Mouse (Mus musculus): ENCODE results near the gene Efcab5. TPM values are rescaled to one million over a fixed set of nuclear protein-coding genes. Genes with fewer than 3 reads are reported as not detected.

Gene Efcab5
- polyA plus RNA-seq, 1 experiment, result not detected

- H3K4me1 ChIP-seq (ENCODE audit: control insufficient read depth, insufficient read depth, low read length), result peaks cover 15% of the 10 kb centered on the region
- no peak for TF ChIP-seq CTCF (IDR thresholded peaks at IDR 0.05; ENCODE audit: low read depth, low read length)
- TF ChIP-seq POLR2A (IDR thresholded peaks at IDR 0.05; ENCODE audit: borderline replicate concordance, low read depth, low read length), result no peak
Observed at GRCm38 (mm10) chr11:77199636-77200035, 10.9 kb upstream of the Efcab5 start.

GRCm38 (mm10) chr11:77196181-77197143 lies 7.7 kb upstream of the Efcab5 start:
- Histone ChIP-seq H3K27ac (ENCODE audit: insufficient read depth, low read depth, low read length) (no peak overlapping the region), H3K4me3 (ENCODE audit: insufficient read depth, low read length) (no peak overlapping the region), H3K4me1 (ENCODE audit: control insufficient read depth, insufficient read depth, low read length) (peaks cover 15% of the 10 kb centered on the region)
- no peak for TF ChIP-seq CTCF (IDR thresholded peaks at IDR 0.05; ENCODE audit: low read depth, low read length)
- no peak for TF ChIP-seq POLR2A (IDR thresholded peaks at IDR 0.05; ENCODE audit: borderline replicate concordance, low read depth, low read length)

More at GRCm38 (mm10) chr11:77199636-77200035, 10.9 kb upstream of the Efcab5 start:
- Histone ChIP-seq H3K27ac (ENCODE audit: insufficient read depth, low read depth, low read length) (no peak overlapping the region), H3K4me3 (ENCODE audit: insufficient read depth, low read length) (no peak overlapping the region)

- H3K27ac ChIP-seq (ENCODE audit: insufficient read depth, low read depth, low read length), result no peak overlapping the region
- H3K4me1 ChIP-seq (ENCODE audit: control insufficient read depth, insufficient read depth, low read length), result peaks cover 15% of the 10 kb centered on the region
- H3K4me3 ChIP-seq (ENCODE audit: insufficient read depth, low read length), result no peak overlapping the region
- TF ChIP-seq CTCF (IDR thresholded peaks at IDR 0.05; ENCODE audit: low read depth, low read length) (no peak), POLR2A (IDR thresholded peaks at IDR 0.05; ENCODE audit: borderline replicate concordance, low read depth, low read length) (no peak)
Observed at GRCm38 (mm10) chr11:77195360-77196109, 6.8 kb upstream of the Efcab5 start.

GRCm38 (mm10) chr11:77194762-77195161 lies 6.0 kb upstream of the Efcab5 start:
- Histone ChIP-seq H3K27ac (ENCODE audit: insufficient read depth, low read depth, low read length) (no peak overlapping the region), H3K4me3 (ENCODE audit: insufficient read depth, low read length) (no peak overlapping the region), H3K4me1 (ENCODE audit: control insufficient read depth, insufficient read depth, low read length) (peaks cover 12% of the 10 kb centered on the region)
- TF ChIP-seq CTCF (IDR thresholded peaks at IDR 0.05; ENCODE audit: low read depth, low read length) (no peak), POLR2A (IDR thresholded peaks at IDR 0.05; ENCODE audit: borderline replicate concordance, low read depth, low read length) (no peak)

GRCm38 (mm10) chr11:77193941-77194553 lies 5.3 kb upstream of the Efcab5 start:
- H3K27ac ChIP-seq (ENCODE audit: insufficient read depth, low read depth, low read length), result no peak overlapping the region
- no peak overlapping the region for H3K4me3 ChIP-seq (ENCODE audit: insufficient read depth, low read length)
- TF ChIP-seq CTCF (IDR thresholded peaks at IDR 0.05; ENCODE audit: low read depth, low read length) (no peak), POLR2A (IDR thresholded peaks at IDR 0.05; ENCODE audit: borderline replicate concordance, low read depth, low read length) (no peak)
- peaks cover 9% of the 10 kb centered on the region for H3K4me1 ChIP-seq (ENCODE audit: control insufficient read depth, insufficient read depth, low read length)

GRCm38 (mm10) chr11:77193410-77193809 lies 4.6 kb upstream of the Efcab5 start:
- Histone ChIP-seq H3K27ac (ENCODE audit: insufficient read depth, low read depth, low read length) (no peak overlapping the region), H3K4me3 (ENCODE audit: insufficient read depth, low read length) (no peak overlapping the region), H3K4me1 (ENCODE audit: control insufficient read depth, insufficient read depth, low read length) (peaks cover 9% of the 10 kb centered on the region)
- TF ChIP-seq POLR2A (IDR thresholded peaks at IDR 0.05; ENCODE audit: borderline replicate concordance, low read depth, low read length), result no peak
- TF ChIP-seq CTCF (IDR thresholded peaks at IDR 0.05; ENCODE audit: low read depth, low read length), result no peak

- H3K4me1 ChIP-seq (ENCODE audit: control insufficient read depth, insufficient read depth, low read length), result no peaks in the 10 kb centered on the region; the same call in 1 of the 2 replicates
- H3K27ac ChIP-seq (ENCODE audit: insufficient read depth, low read depth, low read length), result no peak overlapping the region
- TF ChIP-seq CTCF (IDR thresholded peaks at IDR 0.05; ENCODE audit: low read depth, low read length), result no peak
- TF ChIP-seq POLR2A (IDR thresholded peaks at IDR 0.05; ENCODE audit: borderline replicate concordance, low read depth, low read length), result no peak
- H3K4me3 ChIP-seq (ENCODE audit: insufficient read depth, low read length), result no peak overlapping the region
Observed at GRCm38 (mm10) chr11:77184926-77185325, 3.8 kb downstream of the Efcab5 start.

- Histone ChIP-seq H3K27ac (ENCODE audit: insufficient read depth, low read depth, low read length) (no peak overlapping the region), H3K4me1 (ENCODE audit: control insufficient read depth, insufficient read depth, low read length) (peaks cover 7% of the 10 kb centered on the region), H3K4me3 (ENCODE audit: insufficient read depth, low read length) (no peak overlapping the region)
- TF ChIP-seq CTCF (IDR thresholded peaks at IDR 0.05; ENCODE audit: low read depth, low read length) (no peak), POLR2A (IDR thresholded peaks at IDR 0.05; ENCODE audit: borderline replicate concordance, low read depth, low read length) (no peak)
Observed at GRCm38 (mm10) chr11:77182616-77183015, 6.2 kb downstream of the Efcab5 start.

GRCm38 (mm10) chr11:77182041-77182440 lies 6.7 kb downstream of the Efcab5 start:
- peaks cover 7% of the 10 kb centered on the region for H3K4me1 ChIP-seq (ENCODE audit: control insufficient read depth, insufficient read depth, low read length)
- H3K4me3 ChIP-seq (ENCODE audit: insufficient read depth, low read length), result no peak overlapping the region
- no peak for TF ChIP-seq CTCF (IDR thresholded peaks at IDR 0.05; ENCODE audit: low read depth, low read length)
- no peak for TF ChIP-seq POLR2A (IDR thresholded peaks at IDR 0.05; ENCODE audit: borderline replicate concordance, low read depth, low read length)
- H3K27ac ChIP-seq (ENCODE audit: insufficient read depth, low read depth, low read length), result no peak overlapping the region
